Mouse (Mus musculus) spleen, adult 12 weeks (tissue): ENCODE measurements around the gene Ino80e.

Experiments
- DNase-seq: peaks from one replicate; pipeline ENCODE4 v3.0.0; 2022; ENCODE audit warnings: low spot score

The Ino80e gene

DNA sequence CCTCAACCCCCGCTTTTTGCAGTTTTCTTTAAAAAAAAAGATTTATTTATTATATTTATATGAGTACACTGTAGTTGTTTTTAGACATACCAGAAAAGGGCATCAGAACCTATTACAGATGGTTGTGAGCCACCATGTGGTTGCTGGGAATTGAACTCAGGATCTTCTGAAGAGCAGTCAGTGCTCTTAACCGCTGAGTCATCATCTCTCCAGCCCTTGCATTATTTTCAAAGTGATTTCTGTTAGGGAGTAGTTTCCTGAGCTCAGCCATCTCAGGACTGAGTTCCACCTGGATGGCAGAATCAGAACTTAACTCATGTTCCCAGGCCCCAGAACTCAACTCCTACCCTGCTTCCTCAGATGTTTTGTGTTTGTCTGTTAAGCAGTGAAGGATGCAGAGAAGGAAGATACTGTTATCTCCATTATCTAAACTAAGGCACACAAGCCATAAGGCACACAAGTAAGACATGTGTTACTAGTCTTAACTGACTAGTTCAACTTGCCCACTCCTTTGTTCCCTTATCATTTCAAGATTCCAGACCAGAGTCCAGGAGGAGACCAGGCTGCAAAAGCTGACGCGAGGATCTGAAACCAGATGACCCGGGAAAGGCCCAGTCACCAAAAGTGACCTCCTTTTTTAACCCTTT lies 52.3 kb downstream of the Ino80e start:
- DNase-seq, result no peak

DNA sequence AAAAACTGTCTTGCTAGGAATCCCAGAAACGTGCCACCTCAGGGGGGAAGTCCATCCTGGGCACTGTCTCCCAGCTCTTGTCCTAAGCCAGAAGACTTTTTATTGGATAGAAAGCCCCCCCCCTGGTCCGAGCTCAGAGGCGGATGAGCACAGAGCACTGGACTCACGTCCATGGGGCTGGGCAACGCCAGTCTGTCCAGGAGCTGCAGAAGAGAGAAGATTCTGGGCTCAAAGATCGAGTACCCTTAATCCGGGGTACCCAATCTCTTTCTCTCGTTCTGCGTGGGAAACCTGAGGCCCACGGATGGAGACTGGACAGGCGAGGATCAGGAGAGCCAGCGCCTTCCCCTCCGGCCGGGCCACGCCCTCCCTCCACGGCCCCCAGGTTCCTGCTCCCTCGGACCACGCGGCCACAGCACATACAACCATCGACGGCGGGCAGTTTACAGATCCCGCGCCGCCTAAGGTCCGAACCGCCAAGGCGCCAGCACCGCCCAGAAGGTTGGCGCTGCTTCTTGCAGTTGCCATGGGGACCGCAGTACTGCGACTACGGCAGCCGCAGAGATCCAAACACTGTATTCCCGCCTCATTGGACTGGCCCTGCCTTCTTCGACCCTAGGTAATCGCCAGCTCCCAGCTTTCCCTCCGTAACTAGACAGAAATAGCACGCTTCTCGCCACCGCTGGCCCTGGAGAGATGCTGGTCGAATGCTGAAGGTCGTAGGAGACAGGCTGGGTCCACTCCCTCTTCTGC lies 53.3 kb downstream of the Ino80e start:
- DNase-seq, result peak; percentile 72

GRCm38 (mm10) chr7:126807405-126807804 lies 54.8 kb downstream of the Ino80e start:
- no peak for DNase-seq

- DNase-seq, result no peak
These were observed 55.2 kb downstream of the Ino80e start for GRCm38 (mm10) chr7:126806956-126807355.

GRCm38 (mm10) chr7:126803751-126804150 lies 58.4 kb downstream of the Ino80e start:
- DNase-seq, result no peak

DNA sequence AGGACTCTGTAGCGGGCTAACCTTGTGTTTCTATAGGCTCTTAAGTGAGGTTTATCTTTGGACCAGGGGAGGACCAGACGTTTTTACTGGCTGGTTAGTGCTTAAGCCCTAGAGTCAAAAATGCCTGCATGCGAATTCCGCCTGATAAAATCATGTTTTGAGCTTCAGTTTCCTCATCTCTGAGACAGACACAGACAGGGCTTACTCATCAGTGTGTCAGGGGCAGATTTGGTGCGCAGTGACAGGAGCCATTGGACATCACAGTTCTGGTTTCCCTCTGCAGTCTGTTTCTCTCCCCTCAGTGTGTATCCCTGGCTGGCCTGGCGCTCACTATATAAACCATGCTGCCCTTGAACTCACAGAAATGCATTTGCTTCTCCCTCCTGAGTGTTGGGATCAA lies 59.0 kb downstream of the Ino80e start:
- DNase-seq, result no peak

- DNase-seq, result no peak
These were observed 59.9 kb downstream of the Ino80e start for GRCm38 (mm10) chr7:126802134-126802889.

DNA sequence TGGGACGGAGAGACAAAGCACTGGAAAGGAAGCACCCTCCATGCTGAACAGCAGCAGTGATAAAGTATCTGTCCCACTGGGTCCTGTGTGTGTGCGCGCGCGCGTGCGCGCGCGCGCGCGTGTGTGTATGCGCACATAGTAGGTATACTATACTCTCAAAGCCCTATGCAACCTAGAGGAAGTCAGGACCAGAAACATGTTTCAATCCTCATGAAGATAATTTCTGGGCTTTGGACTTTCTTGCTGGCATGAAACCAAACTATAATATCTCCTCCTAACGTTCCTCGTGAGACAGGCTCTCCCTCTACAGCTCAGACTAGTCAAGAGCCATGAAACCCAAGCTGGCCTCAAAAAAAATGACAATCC lies 61.1 kb downstream of the Ino80e start:
- no peak for DNase-seq
